Mouse (Mus musculus) heart, postnatal 10 days (tissue): ENCODE data around the gene Plcd3. TPM values are rescaled to one million over a fixed set of nuclear protein-coding genes. Genes with fewer than 3 reads are reported as not detected.

Source experiments
- DNase-seq, 2 experiments: peaks; one replicate each; pipeline ENCODE4 v3.0.0; 2021
- intact Hi-C: fragments of 180-260 bp; cut with DNase I; formaldehyde crosslinking; loops from one replicate; pipeline ENCODE4 v1.15.1; 2025
- total RNA-seq, 2 experiments: library from RNA; stranded (reverse); gene quantifications; 2 replicates each; pipeline ENCODE4 v1.2.3; 2021

The Plcd3 gene
- total RNA-seq, 2 experiments from 2014 or later: 26.7 to 27.7 TPM

- intact Hi-C loops: no loop called here
- DNase-seq: peak; percentile 97 to 98
These were observed 73.1 kb downstream of the Plcd3 start, which contains the start of the genes Nmt1 and Dcakd for GRCm38 (mm10) chr11:103028176-103028891. Nmt1 (plus strand) TSS chr11:103028190. Dcakd (minus strand) TSS chr11:103028333.

- no peak for DNase-seq
- intact Hi-C loops: no loop called here
These were observed 73.8 kb downstream of the Plcd3 start for GRCm38 (mm10) chr11:103027570-103028175.

GRCm38 (mm10) chr11:103026901-103027300 lies 74.6 kb downstream of the Plcd3 start:
- no peak for DNase-seq
- intact Hi-C loops: no loop called here

GRCm38 (mm10) chr11:103023974-103024373 lies 77.5 kb downstream of the Plcd3 start:
- no peak for DNase-seq
- intact Hi-C loops: no loop called here

- DNase-seq: no peak
- intact Hi-C loops: no loop called here
These were observed 80.6 kb downstream of the Plcd3 start for GRCm38 (mm10) chr11:103020713-103021335.

Other genes starting within 250 kb of the Plcd3 start
- 10 to 100 TPM; 48.5 to 59.2 TPM for gene Eftud2, start 220.7 kb downstream of the Plcd3 start, total RNA-seq
- under 1 TPM; 0.14 to 0.15 TPM for gene Ccdc103, start 220.5 kb downstream of the Plcd3 start, total RNA-seq
- not detected for gene Fam187a, start 216.5 kb downstream of the Plcd3 start, total RNA-seq
- under 1 TPM; 0.17 to 0.25 TPM for gene Gfap, start 200.7 kb downstream of the Plcd3 start, total RNA-seq
- 1 to 10 TPM; 5.7 to 6.9 TPM for gene Kif18b, start 176.5 kb downstream of the Plcd3 start, total RNA-seq
- under 1 TPM; 0.22 to 0.34 TPM for gene C1ql1, start 155.0 kb downstream of the Plcd3 start, total RNA-seq
- 10 to 100 TPM; 61.4 to 63.2 TPM for gene Nmt1, start 73.5 kb downstream of the Plcd3 start, total RNA-seq
- gene Dcakd, start 73.3 kb downstream of the Plcd3 start, total RNA-seq: 10 to 100 TPM; 62.5 to 70.5 TPM
- 10 to 100 TPM; 35.5 to 37.4 TPM for gene Acbd4, start within 50 bp of the Plcd3 start, total RNA-seq
- 10 to 100 TPM; 20.4 to 22.6 TPM for gene Hexim1, start 14.6 kb upstream of the Plcd3 start, total RNA-seq
- gene Hexim2, start 30.8 kb upstream of the Plcd3 start, total RNA-seq: 1 to 10 TPM; 3.1 to 3.9 TPM
- 10 to 100 TPM; 14.4 to 15.6 TPM for gene Fmnl1, start 69.4 kb upstream of the Plcd3 start, total RNA-seq
- gene 1700023F06Rik, start 106.9 kb upstream of the Plcd3 start, total RNA-seq: not detected
- gene Spata32, start 116.8 kb upstream of the Plcd3 start, total RNA-seq: not detected
- 1 to 10 TPM; 3.8 to 4.3 TPM for gene Map3k14, start 165.8 kb upstream of the Plcd3 start, total RNA-seq